Mouse (Mus musculus) B cell, adult 2 months (primary cell): Measurements from ENCODE around the gene Sesn2.

Experiments
- DNase-seq, 2 experiments: peaks; one replicate each; pipeline ENCODE4 v3.0.0; 2022

Sesn2 gene

GRCm38 (mm10) chr4:132475895-132476878 lies 34.1 kb downstream of the Sesn2 start:
- no peak for DNase-seq

- peak; percentile 57 to 60 for DNase-seq
Measured at GRCm38 (mm10) chr4:132474631-132475030, 35.7 kb downstream of the Sesn2 start.

GRCm38 (mm10) chr4:132473411-132473810 lies 36.9 kb downstream of the Sesn2 start:
- DNase-seq: no peak

GRCm38 (mm10) chr4:132469873-132470272 lies 40.4 kb downstream of the Sesn2 start:
- no peak for DNase-seq

GRCm38 (mm10) chr4:132464255-132464613 lies 46.1 kb downstream of the Sesn2 start:
- no peak for DNase-seq

- DNase-seq: peak; percentile 91
Measured at GRCm38 (mm10) chr4:132463430-132464254, 46.7 kb downstream of the Sesn2 start, which contains the start of gene Med18. Gene Med18, minus strand, starts transcription at chr4:132463921.

- no peak for DNase-seq
Measured at GRCm38 (mm10) chr4:132462836-132463235, 47.5 kb downstream of the Sesn2 start.

GRCm38 (mm10) chr4:132460225-132460624 lies 50.1 kb downstream of the Sesn2 start:
- DNase-seq: no peak

GRCm38 (mm10) chr4:132455561-132455960 lies 54.7 kb downstream of the Sesn2 start:
- DNase-seq: no peak

- DNase-seq: no peak
Measured at GRCm38 (mm10) chr4:132455146-132455545, 55.2 kb downstream of the Sesn2 start.

GRCm38 (mm10) chr4:132454216-132454615 lies 56.1 kb downstream of the Sesn2 start:
- DNase-seq: no peak

- no peak for DNase-seq
Measured at GRCm38 (mm10) chr4:132449778-132450177, 60.5 kb downstream of the Sesn2 start.

- no peak for DNase-seq
Measured at GRCm38 (mm10) chr4:132446105-132446504, 64.2 kb downstream of the Sesn2 start.

- DNase-seq: no peak
Measured at GRCm38 (mm10) chr4:132444516-132444915, 65.8 kb downstream of the Sesn2 start.
